Comparison of ENCODE assay signal across 10 mouse cellular contexts in the genomic region with DNA sequence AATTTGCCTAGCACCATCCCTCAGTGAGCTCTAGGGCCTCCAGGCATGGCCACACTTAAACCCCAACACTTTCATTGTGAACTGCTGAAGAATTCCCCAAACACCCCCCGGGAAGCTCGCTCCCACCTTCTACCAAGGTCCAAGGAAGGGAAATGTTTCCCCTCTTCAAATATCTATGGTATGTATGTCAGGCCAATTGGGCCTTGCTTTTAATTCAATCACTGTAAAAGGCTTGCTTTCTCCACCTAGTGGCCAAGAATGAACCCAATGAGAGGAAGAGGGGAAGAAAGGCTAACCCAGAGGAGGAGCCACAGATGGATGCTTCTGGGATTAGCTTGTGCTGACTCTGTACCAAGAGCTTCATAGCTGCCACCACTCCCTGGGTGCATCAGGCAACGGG.
A peak's percentile ranks its signal among the peaks of the same experiment; 100 is the strongest.
DNase-seq lines count a peak whose midpoint lies in the region; ATAC-seq and TF ChIP-seq lines count a peak whose summit lies in the region.
"Had no signal": no experiment of that assay in that cellular context is flagged by ENCODE, and none has a peak within 500 bp of the region (broad histone marks: within the 10 kb centered on the region; RNA-seq: fewer than 3 reads in every experiment).

No protein-coding gene starts in this region.

- TF ChIP-seq EP300 in heart, postnatal 0 days (IDR thresholded peaks at IDR 0.05; ENCODE audit: low read depth) = no peak

- TF ChIP-seq CTCF in heart, postnatal 0 days (IDR thresholded peaks at IDR 0.05; ENCODE audit: low read depth) = peak; percentile 65

- no peak for ATAC-seq in heart, postnatal 0 days (ENCODE audit: insufficient read depth, low read depth)
- ATAC-seq in heart, embryonic 11.5 days (replicated peaks; ENCODE audit: insufficient number of reproducible peaks, low FRiP score, low TSS enrichment) = no peak
- no peak for ATAC-seq in neural tube, embryonic 15.5 days (ENCODE audit: low FRiP score)
- 0 out of 2 replicates have a peak, but pooled peaks have one; percentile 30 for ATAC-seq in neutrophil, adult 5-6 weeks (ENCODE audit: extremely low read depth, insufficient number of reproducible peaks, low FRiP score, poor library complexity, severe bottlenecking)
- no peak for ATAC-seq in erythroid progenitor cell, adult 5-6 weeks (replicated peaks; ENCODE audit: low FRiP score, poor library complexity, severe bottlenecking)

- DNase-seq in heart, postnatal 0 days (ENCODE audit: low spot score) = peak; percentile 22
- DNase-seq in neural tube, embryonic 10.5 days (ENCODE audit: extremely low spot score, low spot score) = peak; percentile 17
- DNase-seq in embryo, embryonic 10.5 days (ENCODE audit: low spot score) = peak; percentile 53
- no peak for DNase-seq in frontal cortex, postnatal 10 days (ENCODE audit: low spot score in 2 of 2)

- H3K27ac ChIP-seq in heart, postnatal 0 days (ENCODE audit: low read depth) = no peak overlapping the region
- no peak overlapping the region for H3K27ac ChIP-seq in heart, embryonic 11.5 days (ENCODE audit: low read depth, low read length)
- no peak overlapping the region for H3K27ac ChIP-seq in neural tube, embryonic 15.5 days (replicated peaks)
- H3K27ac ChIP-seq: heart, embryonic 15.5 days; macrophage had no signal

- 50% methylated on average over 3 of the region's 3 CpGs for WGBS in heart, postnatal 0 days
- 56% methylated on average over 3 of the region's 3 CpGs for WGBS in heart, embryonic 11.5 days (ENCODE audit: insufficient replicate concordance)
- WGBS in neural tube, embryonic 15.5 days = 66% methylated on average over 3 of the region's 3 CpGs

- no peaks in the 10 kb centered on the region for H3K9me3 ChIP-seq in heart, postnatal 0 days (replicated peaks; ENCODE audit: control insufficient read depth, low read length)
- no peaks in the 10 kb centered on the region for H3K9me3 ChIP-seq in heart, embryonic 11.5 days (replicated peaks; ENCODE audit: control insufficient read depth, low read length)
- H3K9me3 ChIP-seq in neural tube, embryonic 15.5 days (replicated peaks) = no peaks in the 10 kb centered on the region
- H3K9me3 ChIP-seq: heart, embryonic 15.5 days had no signal

- H3K27me3 ChIP-seq in heart, postnatal 0 days (ENCODE audit: control insufficient read depth, insufficient read depth, low read length) = no peaks in the 10 kb centered on the region
- H3K27me3 ChIP-seq in heart, embryonic 11.5 days (ENCODE audit: control insufficient read depth, insufficient read depth, low read length) = no peaks in the 10 kb centered on the region
- H3K27me3 ChIP-seq in neural tube, embryonic 15.5 days (replicated peaks) = no peaks in the 10 kb centered on the region
- H3K27me3 ChIP-seq: heart, embryonic 15.5 days had no signal

- H3K4me3 ChIP-seq in heart, postnatal 0 days (ENCODE audit: low read depth, low read length) = no peak overlapping the region
- H3K4me3 ChIP-seq in heart, embryonic 11.5 days (ENCODE audit: low read depth, low read length) = no peak overlapping the region
- no peak overlapping the region for H3K4me3 ChIP-seq in neural tube, embryonic 15.5 days (replicated peaks)
- H3K4me3 ChIP-seq: heart, embryonic 15.5 days had no signal

- no peak overlapping the region for H3K4me2 ChIP-seq in heart, postnatal 0 days (ENCODE audit: low read depth, low read length)
- H3K4me2 ChIP-seq in heart, embryonic 11.5 days = no peak overlapping the region
- H3K4me2 ChIP-seq in neural tube, embryonic 15.5 days = no peak overlapping the region
- H3K4me2 ChIP-seq: heart, embryonic 15.5 days had no signal

- no peak overlapping the region for H3K9ac ChIP-seq in heart, postnatal 0 days (replicated peaks; ENCODE audit: low read depth, low read length)
- H3K9ac ChIP-seq in heart, embryonic 11.5 days (ENCODE audit: low read depth, low read length) = no peak overlapping the region
- H3K9ac ChIP-seq in neural tube, embryonic 15.5 days (replicated peaks) = no peak overlapping the region
- H3K9ac ChIP-seq: heart, embryonic 15.5 days had no signal

- H3K4me1 ChIP-seq in heart, postnatal 0 days (ENCODE audit: control insufficient read depth, insufficient read depth) = no peaks in the 10 kb centered on the region
- peaks cover 2% of the 10 kb centered on the region; the same call in 1 of the 2 replicates for H3K4me1 ChIP-seq in heart, embryonic 11.5 days (ENCODE audit: control insufficient read depth, insufficient read depth, low read length)
- no peaks in the 10 kb centered on the region for H3K4me1 ChIP-seq in neural tube, embryonic 15.5 days

- H3K36me3 ChIP-seq in heart, postnatal 0 days (replicated peaks; ENCODE audit: control insufficient read depth, insufficient read depth, low read length) = no peaks in the 10 kb centered on the region
- H3K36me3 ChIP-seq in heart, embryonic 11.5 days (ENCODE audit: control insufficient read depth, insufficient read depth, low read length) = no peaks in the 10 kb centered on the region
- no peaks in the 10 kb centered on the region for H3K36me3 ChIP-seq in neural tube, embryonic 15.5 days
- H3K36me3 ChIP-seq: heart, embryonic 15.5 days had no signal

Comparison
In these comparisons a context has a peak if more than half of its experiments do, and no peak if none do; other contexts are left out.
1. DNase-seq: peak in heart, postnatal 0 days (single experiment), neural tube, embryonic 10.5 days (single experiment) and embryo, embryonic 10.5 days (single experiment); none in frontal cortex, postnatal 10 days (0 of 2).